Mouse (Mus musculus): ENCODE measurements around the gene Alkbh2. TPM values are rescaled to one million over a fixed set of nuclear protein-coding genes. Genes with fewer than 3 reads are reported as not detected.

Alkbh2 gene
- polyA plus RNA-seq, 1 experiment from 2014 or later: 10.8 TPM

DNA sequence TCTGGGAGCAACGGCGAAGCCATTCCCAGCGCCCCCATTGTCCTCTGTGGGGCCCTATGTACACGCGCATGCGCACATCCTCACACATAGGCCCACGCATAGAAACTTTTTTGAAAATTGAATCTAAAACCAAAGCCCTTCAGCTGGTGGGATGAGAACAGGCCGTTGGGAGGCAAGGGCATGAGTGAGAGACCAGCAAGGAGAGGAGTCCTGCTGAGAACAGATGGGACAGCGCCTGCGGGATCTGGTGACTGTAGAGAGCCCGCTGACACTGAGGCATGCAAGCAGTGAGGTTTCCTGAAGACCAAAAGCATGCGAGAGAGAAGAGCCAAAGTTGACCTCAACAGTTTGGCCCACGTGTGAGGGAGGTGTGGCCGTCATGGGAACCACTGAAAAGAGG, 42.5 kb downstream of the Alkbh2 start:
- H3K27ac ChIP-seq: no peak overlapping the region
- H3K4me3 ChIP-seq: no peak overlapping the region
- H3K4me1 ChIP-seq: no peaks in the 10 kb centered on the region
- H3K27me3 ChIP-seq: 0 out of 2 replicates have a peak, but pooled peaks cover 2% of the 10 kb centered on the region
- H3K4me2 ChIP-seq (replicated peaks): no peak overlapping the region
- no peaks in the 10 kb centered on the region for H3K9me3 ChIP-seq
- WGBS: 82% methylated on average over 14 of the region's 14 CpGs
- ATAC-seq (ENCODE audit: low FRiP score, low read depth): no peak
- H3K36me3 ChIP-seq: no peaks in the 10 kb centered on the region
- no peak overlapping the region for H3K9ac ChIP-seq

GRCm38 (mm10) chr5:114077009-114077408, 51.0 kb downstream of the Alkbh2 start:
- 71% methylated on average over 8 of the region's 8 CpGs for WGBS

More at GRCm38 (mm10) chr5:114077009-114077408, 51.0 kb downstream of the Alkbh2 start:
- no peak for ATAC-seq (ENCODE audit: low FRiP score, low read depth)
- no peak overlapping the region for H3K4me3 ChIP-seq
- no peaks in the 10 kb centered on the region for H3K4me1 ChIP-seq
- H3K27me3 ChIP-seq: no peaks in the 10 kb centered on the region
- H3K27ac ChIP-seq: no peak overlapping the region
- no peak overlapping the region for H3K4me2 ChIP-seq (replicated peaks)
- no peak overlapping the region for H3K9ac ChIP-seq
- no peaks in the 10 kb centered on the region for H3K9me3 ChIP-seq
- no peaks in the 10 kb centered on the region for H3K36me3 ChIP-seq

Other genes with a start within 250 kb of the Alkbh2 start
- gene Coro1c, start 219.5 kb downstream of the Alkbh2 start, polyA plus RNA-seq (2015; fragmentation: Nextera tagmentation; extraction: Ambion mirVana): 83.1 and 90.2 TPM in 2 replicates
- gene Ssh1, start 134.3 kb downstream of the Alkbh2 start, polyA plus RNA-seq (2015; fragmentation: Nextera tagmentation; extraction: Ambion mirVana): 15.9 and 18.7 TPM in 2 replicates
- not detected in 2 replicates for gene Dao, start 124.5 kb downstream of the Alkbh2 start, polyA plus RNA-seq (2015; fragmentation: Nextera tagmentation; extraction: Ambion mirVana)
- 15.2 and 15.7 TPM in 2 replicates for gene Usp30, start 62.8 kb downstream of the Alkbh2 start, polyA plus RNA-seq (2015; fragmentation: Nextera tagmentation; extraction: Ambion mirVana)
- gene Svop, start 36.6 kb downstream of the Alkbh2 start, polyA plus RNA-seq (2015; fragmentation: Nextera tagmentation; extraction: Ambion mirVana): 0.05 and 0.23 TPM in 2 replicates
- 46.9 and 48.3 TPM in 2 replicates for gene Ung, start 2.2 kb upstream of the Alkbh2 start, polyA plus RNA-seq (2015; fragmentation: Nextera tagmentation; extraction: Ambion mirVana)
- gene Acacb, start 18.3 kb upstream of the Alkbh2 start, polyA plus RNA-seq (2015; fragmentation: Nextera tagmentation; extraction: Ambion mirVana): 4.3 and 5.0 TPM in 2 replicates
- not detected in 2 replicates for gene Foxn4, start 145.6 kb upstream of the Alkbh2 start, polyA plus RNA-seq (2015; fragmentation: Nextera tagmentation; extraction: Ambion mirVana)
- 0.98 and 1.3 TPM in 2 replicates for gene Myo1h, start 160.9 kb upstream of the Alkbh2 start, polyA plus RNA-seq (2015; fragmentation: Nextera tagmentation; extraction: Ambion mirVana)

All from limb, embryonic 13.5 days (tissue).